Mouse (Mus musculus) MEL (cell line): ENCODE results near the gene Vac14. TPM values are rescaled to one million over a fixed set of nuclear protein-coding genes. Genes with fewer than 3 reads are reported as not detected.

Experiments used
- DNase-seq: peaks from one replicate; pipeline ENCODE4 v3.0.0; 2011; ENCODE audit warnings: low read depth, low spot score
- H3K27ac ChIP-seq: 2 replicates; pipeline ENCODE4 v1.5.1; 2012; ENCODE audit warnings: low read depth, mild to moderate bottlenecking, control low read depth, low read length, moderate library complexity; ENCODE audit not compliant: control insufficient read depth
- H3K27me3 ChIP-seq, 2 experiments: fragments of 150-350 bp in 1 of 2; sonication (generic) in 1 of 2; 2 replicates each; pipeline ENCODE4 v1.6.1; 2012; ENCODE audit warnings: low read length in 2 of 2, mild to moderate bottlenecking in 2 of 2, improper control_type of control experiment in 1 of 2, moderate library complexity in 1 of 2; ENCODE audit not compliant: insufficient read depth in 2 of 2, control insufficient read depth in 1 of 2
- H3K36me3 ChIP-seq, 2 experiments: 2 replicates each; pipeline ENCODE4 v1.6.1; 2012 to 2014; ENCODE audit warnings: low read length in 2 of 2, improper control_type of control experiment in 1 of 2, inconsistent platforms in 1 of 2, mild to moderate bottlenecking in 1 of 2; ENCODE audit not compliant: insufficient read depth in 2 of 2, control insufficient read depth in 1 of 2
- H3K4me1 ChIP-seq, 2 experiments: fragments of 150-350 bp in 1 of 2; sonication (generic) in 1 of 2; 2 replicates each; pipeline ENCODE4 v1.6.1; 2012; ENCODE audit warnings: low read length in 2 of 2, improper control_type of control experiment in 1 of 2, mild to moderate bottlenecking in 1 of 2; ENCODE audit not compliant: insufficient read depth in 2 of 2, control insufficient read depth in 1 of 2
- H3K4me3 ChIP-seq, 2 experiments: fragments of 150-350 bp in 1 of 2; sonication (generic) in 1 of 2; 2 replicates each; pipeline ENCODE4 v1.5.1; 2012; ENCODE audit warnings: low read depth in 2 of 2, low read length in 2 of 2, mild to moderate bottlenecking in 2 of 2, moderate library complexity in 2 of 2, control low read depth in 1 of 2, improper control_type of control experiment in 1 of 2; ENCODE audit not compliant: control insufficient read depth in 1 of 2, insufficient read depth in 1 of 2
- H3K79me2 ChIP-seq: 2 replicates; pipeline ENCODE4 v1.6.1; 2012; ENCODE audit warnings: mild to moderate bottlenecking, low read length, moderate library complexity; ENCODE audit not compliant: control insufficient read depth, poor library complexity, insufficient read depth
- H3K9ac ChIP-seq: 2 replicates; pipeline ENCODE4 v1.6.1; 2012; ENCODE audit warnings: low read depth, mild to moderate bottlenecking, control low read depth, low read length, moderate library complexity; ENCODE audit not compliant: control insufficient read depth, poor library complexity, severe bottlenecking
- H3K9me3 ChIP-seq: fragments of 150-350 bp; sonication (generic); replicated peaks from 2 replicates; pipeline ENCODE4 v1.6.1; 2012; ENCODE audit warnings: mild to moderate bottlenecking, low read length, improper control_type of control experiment, moderate library complexity; ENCODE audit not compliant: insufficient read depth
- CTCF ChIP-seq, 3 experiments: IDR thresholded peaks in 2 of 3; conservative IDR thresholded peaks in 1 of 3; 2 replicates each; pipeline ENCODE4 v1.5.1; 2011 to 2012; ENCODE audit warnings: low read length in 3 of 3, low read depth in 2 of 3, mild to moderate bottlenecking in 2 of 3, improper control_type of control experiment in 1 of 3, inconsistent platforms in 1 of 3, mixed read lengths in 1 of 3, moderate library complexity in 1 of 3; ENCODE audit not compliant: control insufficient read depth in 1 of 3, insufficient read depth in 1 of 3, poor library complexity in 1 of 3, severe bottlenecking in 1 of 3
- E2F4 ChIP-seq: IDR thresholded peaks from 2 replicates; pipeline ENCODE4 v1.6.1; 2011; ENCODE audit warnings: low read depth, low read length, improper control_type of control experiment, borderline replicate concordance
- GABPA ChIP-seq: IDR thresholded peaks from 2 replicates; pipeline ENCODE4 v1.6.1; 2012; ENCODE audit warnings: low read depth, mild to moderate bottlenecking, inconsistent platforms, low read length, improper control_type of control experiment, moderate library complexity
- GATA1 ChIP-seq: IDR thresholded peaks from 2 replicates; pipeline ENCODE4 v1.6.1; 2011; ENCODE audit warnings: low read depth, low read length, improper control_type of control experiment
- JUND ChIP-seq: IDR thresholded peaks from 2 replicates; pipeline ENCODE4 v1.6.1; 2011; ENCODE audit warnings: low read depth, mild to moderate bottlenecking, improper control_type of control experiment, low read length
- MAFK ChIP-seq: IDR thresholded peaks from 2 replicates; pipeline ENCODE4 v1.6.1; 2011; ENCODE audit warnings: low read depth, mild to moderate bottlenecking, low read length, improper control_type of control experiment, borderline replicate concordance
- MAX ChIP-seq: IDR thresholded peaks from 2 replicates; pipeline ENCODE4 v1.6.1; 2011; ENCODE audit warnings: low read length, improper control_type of control experiment
- MAZ ChIP-seq: IDR thresholded peaks from 2 replicates; pipeline ENCODE4 v1.6.1; 2012; ENCODE audit warnings: low read depth, mild to moderate bottlenecking, inconsistent platforms, low read length, improper control_type of control experiment
- MYB ChIP-seq: IDR thresholded peaks from 2 replicates; pipeline ENCODE4 v1.6.1; 2011; ENCODE audit warnings: mild to moderate bottlenecking, low read depth, low read length, improper control_type of control experiment
- NELFE ChIP-seq: IDR thresholded peaks from 2 replicates; pipeline ENCODE4 v1.6.1; 2011; ENCODE audit warnings: low read depth, low read length, improper control_type of control experiment
- POLR2AphosphoS2 ChIP-seq: IDR thresholded peaks from 2 replicates; pipeline ENCODE4 v1.6.1; 2011; ENCODE audit warnings: low read length, improper control_type of control experiment
- TAL1 ChIP-seq: IDR thresholded peaks from 2 replicates; pipeline ENCODE4 v1.6.1; 2012; ENCODE audit warnings: mild to moderate bottlenecking, inconsistent platforms, low read length, moderate library complexity, mixed read lengths
- TCF12 ChIP-seq: IDR thresholded peaks from 2 replicates; pipeline ENCODE4 v1.6.1; 2014; ENCODE audit warnings: low read depth, mild to moderate bottlenecking, inconsistent platforms, low read length, improper control_type of control experiment, moderate library complexity
- UBTF ChIP-seq: IDR thresholded peaks from 2 replicates; pipeline ENCODE4 v1.6.1; 2012; ENCODE audit warnings: low read depth, mild to moderate bottlenecking, inconsistent platforms, low read length, improper control_type of control experiment, moderate library complexity, borderline replicate concordance; ENCODE audit not compliant: insufficient read depth
- USF1 ChIP-seq: IDR thresholded peaks from 2 replicates; pipeline ENCODE4 v1.6.1; 2014; ENCODE audit warnings: low read depth, mild to moderate bottlenecking, inconsistent platforms, low read length, improper control_type of control experiment, moderate library complexity
- USF2 ChIP-seq, 2 experiments: IDR thresholded peaks; 2 replicates each; pipeline ENCODE4 v1.6.1; 2011 to 2012; ENCODE audit warnings: improper control_type of control experiment in 2 of 2, low read length in 2 of 2, borderline replicate concordance in 1 of 2, inconsistent platforms in 1 of 2, low read depth in 1 of 2, mild to moderate bottlenecking in 1 of 2; ENCODE audit not compliant: insufficient read depth in 1 of 2
- ZC3H11A ChIP-seq: IDR thresholded peaks from 2 replicates; pipeline ENCODE4 v1.6.1; 2012; ENCODE audit warnings: low read depth, mild to moderate bottlenecking, inconsistent platforms, low read length, improper control_type of control experiment
- ZKSCAN1 ChIP-seq: IDR thresholded peaks from 2 replicates; pipeline ENCODE4 v1.6.1; 2012; ENCODE audit warnings: low read depth, mild to moderate bottlenecking, inconsistent platforms, low read length, improper control_type of control experiment, moderate library complexity
- ZMIZ1 ChIP-seq: IDR thresholded peaks from 2 replicates; pipeline ENCODE4 v1.6.1; 2012; ENCODE audit warnings: low read depth, mild to moderate bottlenecking, inconsistent platforms, low read length, improper control_type of control experiment, moderate library complexity
- ZNF384 ChIP-seq: IDR thresholded peaks from 2 replicates; pipeline ENCODE4 v1.6.1; 2012; ENCODE audit warnings: low read depth, mild to moderate bottlenecking, inconsistent platforms, low read length, improper control_type of control experiment
- polyA plus RNA-seq, 2 experiments: library from polyadenylated mRNA; stranded (reverse) in 1 of 2; unstranded in 1 of 2; fragments of >175 nt in 1 of 2; fragments of >200 nt in 1 of 2; gene quantifications; 2 replicates each; pipeline versions ENCODE4 v1.2.1 to v1.2.4; 2012; ENCODE audit warnings: low replicate concordance in 2 of 2, low read depth in 1 of 2; ENCODE audit not compliant: insufficient read length in 2 of 2, insufficient read depth in 1 of 2, missing spikeins in 1 of 2
- total RNA-seq: library from RNA; depleted of rRNA; stranded (reverse); fragments of 300-350 nt; gene quantifications from 2 replicates; pipeline ENCODE4 v1.2.3, GENCODE M21; 2012

Vac14 gene
- total and polyA plus RNA-seq, 3 experiments = 31.7 to 86.0 TPM; not detected in 1

GRCm38 (mm10) chr8:110676702-110677101 lies 58.3 kb downstream of the Vac14 start:
- Histone ChIP-seq H3K79me2 (no peaks in the 10 kb centered on the region), H3K27ac (no peak overlapping the region), H3K9me3 (no peaks in the 10 kb centered on the region), H3K4me1 (no peaks in the 10 kb centered on the region), H3K4me3 (no peak overlapping the region), H3K27me3 (no peaks in the 10 kb centered on the region), H3K9ac (no peak overlapping the region), H3K36me3 (peaks cover 0 to 3% of the 10 kb centered on the region in 2 experiments; a peak in 1 of 4 replicates)
- no peak for TF ChIP-seq TAL1
- TF ChIP-seq TCF12 = no peak
- no peak for TF ChIP-seq MYB
- TF ChIP-seq GATA1 = no peak
- no peak for TF ChIP-seq USF1
- no peak for TF ChIP-seq JUND
- TF ChIP-seq USF2 (IDR thresholded peaks at IDR 0.05; ENCODE audit: borderline replicate concordance in 1 of 2, insufficient read depth in 1 of 2, low read depth in 1 of 2, low read length in 2 of 2) = no peak
- TF ChIP-seq UBTF = no peak
- no peak for TF ChIP-seq MAZ
- TF ChIP-seq E2F4 = no peak
- no peak for TF ChIP-seq NELFE
- TF ChIP-seq ZKSCAN1 = no peak
- no peak for TF ChIP-seq ZNF384
- no peak for TF ChIP-seq ZMIZ1
- no peak for TF ChIP-seq POLR2AphosphoS2
- TF ChIP-seq GABPA = no peak
- no peak for DNase-seq

GRCm38 (mm10) chr8:110677174-110677660 lies 58.8 kb downstream of the Vac14 start:
- Histone ChIP-seq H3K27ac (no peak overlapping the region), H3K27me3 (no peaks in the 10 kb centered on the region), H3K79me2 (no peaks in the 10 kb centered on the region), H3K4me1 (no peaks in the 10 kb centered on the region), H3K4me3 (no peak overlapping the region)
- no peak for DNase-seq
- no peak for TF ChIP-seq TCF12
- TF ChIP-seq ZC3H11A = no peak
- TF ChIP-seq POLR2AphosphoS2 = no peak
- no peak for TF ChIP-seq CTCF (IDR thresholded peaks at IDR 0.05 in 2 of 3, conservative IDR thresholded peaks at IDR 0.05 in 1 of 3; ENCODE audit: control insufficient read depth in 1 of 3, insufficient read depth in 1 of 3, low read depth in 2 of 3, low read length in 3 of 3, poor library complexity in 1 of 3, severe bottlenecking in 1 of 3)
- TF ChIP-seq MAX = no peak
- TF ChIP-seq MAFK = no peak
- TF ChIP-seq, all 39 proteins: peak for 0
- Histone ChIP-seq H3K9ac (no peak overlapping the region), H3K36me3 (peaks cover 0 to 3% of the 10 kb centered on the region in 2 experiments; a peak in 1 of 4 replicates), H3K9me3 (no peaks in the 10 kb centered on the region)
